Mouse (Mus musculus) ES-E14 (cell line): Measurements from ENCODE around the gene Vav1. TPM values are rescaled to one million over a fixed set of nuclear protein-coding genes. Genes with fewer than 3 reads are reported as not detected.

Experiments used
- DNase-seq: peaks from one replicate; pipeline ENCODE4 v3.0.0-alpha.2; 2013; ENCODE audit warnings: low read depth, low spot score
- H3K27ac ChIP-seq: 2 replicates; pipeline ENCODE4 v1.5.1; 2012; ENCODE audit warnings: low read depth, mild to moderate bottlenecking, low read length, moderate library complexity, mixed read lengths; ENCODE audit not compliant: poor library complexity, insufficient read depth, severe bottlenecking
- H3K36me3 ChIP-seq: 2 replicates; pipeline ENCODE4 v1.6.1; 2012; ENCODE audit warnings: mild to moderate bottlenecking, low read length, moderate library complexity, mixed read lengths; ENCODE audit not compliant: control insufficient read depth, poor library complexity, insufficient read depth, severe bottlenecking
- H3K4me1 ChIP-seq, 2 experiments: fragments of 150-350 bp in 1 of 2; sonication (generic) in 1 of 2; 2 replicates each; pipeline ENCODE4 v1.6.1; 2012; ENCODE audit warnings: low read length in 2 of 2, mild to moderate bottlenecking in 1 of 2, mixed read lengths in 1 of 2; ENCODE audit not compliant: control insufficient read depth in 2 of 2, insufficient read depth in 2 of 2, poor library complexity in 1 of 2
- H3K4me3 ChIP-seq, 2 experiments: fragments of 150-350 bp in 1 of 2; sonication (generic) in 1 of 2; 2 replicates each; pipeline ENCODE4 v1.5.1; 2012; ENCODE audit warnings: low read length in 2 of 2, low read depth in 1 of 2, mild to moderate bottlenecking in 1 of 2, mixed read lengths in 1 of 2; ENCODE audit not compliant: insufficient read depth in 1 of 2, poor library complexity in 1 of 2, severe bottlenecking in 1 of 2
- H3K9ac ChIP-seq: 2 replicates; pipeline ENCODE4 v1.6.1; 2012; ENCODE audit warnings: low read depth, mild to moderate bottlenecking, low read length, mixed read lengths; ENCODE audit not compliant: poor library complexity, insufficient read depth, severe bottlenecking
- H3K9me3 ChIP-seq: fragments of 150-350 bp; sonication (generic); 2 replicates; pipeline ENCODE4 v1.6.1; 2012; ENCODE audit warnings: low read depth, mild to moderate bottlenecking, low read length; ENCODE audit not compliant: control insufficient read depth, insufficient read depth
- CHD2 ChIP-seq: IDR thresholded peaks from 2 replicates; pipeline ENCODE4 v1.6.1; 2014; ENCODE audit warnings: mild to moderate bottlenecking, low read depth, low read length, inconsistent platforms
- HCFC1 ChIP-seq: IDR thresholded peaks from 2 replicates; pipeline ENCODE4 v1.6.1; 2012; ENCODE audit warnings: low read length, inconsistent platforms, borderline replicate concordance; ENCODE audit not compliant: insufficient read depth
- MAFK ChIP-seq: IDR thresholded peaks from 2 replicates; pipeline ENCODE4 v1.6.1; 2014; ENCODE audit warnings: mild to moderate bottlenecking, low read depth, low read length, inconsistent platforms; ENCODE audit not compliant: insufficient read depth
- ZC3H11A ChIP-seq: IDR thresholded peaks from 2 replicates; pipeline ENCODE4 v1.6.1; 2012; ENCODE audit warnings: low read depth, mild to moderate bottlenecking, inconsistent platforms, low read length, borderline replicate concordance
- ZNF384 ChIP-seq: IDR thresholded peaks from 2 replicates; pipeline ENCODE4 v1.6.1; 2012; ENCODE audit warnings: low read depth, low read length, inconsistent platforms
- in situ Hi-C, 2 experiments: fragments of 600-800 bp; cut with MboI; formaldehyde crosslinking; loops; one replicate each; pipeline ENCODE4 v1.15.1; 2025; ENCODE audit warnings: low sequenced_read_pairs in 2 of 2, inconsistent platforms in 1 of 2; ENCODE audit not compliant: unreplicated experiment in 2 of 2
- total RNA-seq: library from RNA; depleted of rRNA; stranded (reverse); fragments of 300-350 nt; gene quantifications from 2 replicates; pipeline ENCODE4 v1.2.3, GENCODE M21; 2012

Gene Vav1
- total RNA-seq, 1 experiment, result 1.3 TPM

- Histone ChIP-seq H3K4me3 (no peak overlapping the region), H3K9me3 (no peaks in the 10 kb centered on the region), H3K27ac (no peak overlapping the region), H3K36me3 (no peaks in the 10 kb centered on the region), H3K4me1 (no peaks in the 10 kb centered on the region), H3K9ac (no peak overlapping the region)
- no peak for DNase-seq
- in situ Hi-C loops, result no loop called here
- TF ChIP-seq ZC3H11A (no peak), ZNF384 (no peak), HCFC1 (no peak), MAFK (peak; percentile 98), CHD2 (no peak)
Observed at GRCm38 (mm10) chr17:57286718-57287355, 7.9 kb downstream of the Vav1 start.

GRCm38 (mm10) chr17:57289252-57289651, 10.4 kb downstream of the Vav1 start:
- no peak overlapping the region for H3K27ac ChIP-seq
- H3K4me3 ChIP-seq, result no peak overlapping the region
- no peak overlapping the region for H3K9ac ChIP-seq
- TF ChIP-seq CHD2 (no peak), ZNF384 (no peak), MAFK (no peak), HCFC1 (no peak), ZC3H11A (no peak)
- H3K4me1 ChIP-seq, result no peaks in the 10 kb centered on the region
- H3K9me3 ChIP-seq, result no peaks in the 10 kb centered on the region
- H3K36me3 ChIP-seq, result no peaks in the 10 kb centered on the region
- no peak for DNase-seq
- in situ Hi-C loops, result no loop called here

- TF ChIP-seq MAFK (no peak), ZC3H11A (no peak), CHD2 (no peak), ZNF384 (no peak), HCFC1 (no peak)
- no peak overlapping the region for H3K9ac ChIP-seq
- no peaks in the 10 kb centered on the region for H3K36me3 ChIP-seq
- no peaks in the 10 kb centered on the region for H3K4me1 ChIP-seq
- no peak for DNase-seq
- H3K27ac ChIP-seq, result no peak overlapping the region
- no peak overlapping the region for H3K4me3 ChIP-seq
- H3K9me3 ChIP-seq, result no peaks in the 10 kb centered on the region
- in situ Hi-C loops, result no loop called here
Observed at GRCm38 (mm10) chr17:57290001-57290670, 11.2 kb downstream of the Vav1 start.

- in situ Hi-C loops, result no loop called here
- H3K27ac ChIP-seq, result no peak overlapping the region
Observed at GRCm38 (mm10) chr17:57290671-57291055, 11.8 kb downstream of the Vav1 start.

More at GRCm38 (mm10) chr17:57290671-57291055, 11.8 kb downstream of the Vav1 start:
- Histone ChIP-seq H3K4me3 (no peak overlapping the region), H3K36me3 (no peaks in the 10 kb centered on the region), H3K4me1 (no peaks in the 10 kb centered on the region), H3K9ac (no peak overlapping the region), H3K9me3 (no peaks in the 10 kb centered on the region)
- TF ChIP-seq ZNF384 (no peak), ZC3H11A (no peak), HCFC1 (no peak)
- DNase-seq, result no peak
